Mouse (Mus musculus) liver (tissue): ENCODE measurements around the gene Bclaf1.
A peak's percentile ranks its signal among the peaks of the same experiment; 100 is the strongest.

Experiments
- DNase-seq: peaks from one replicate; pipeline ENCODE4 v3.0.0-alpha.2; 2020; ENCODE audit warnings: mixed read lengths

Gene Bclaf1

GRCm38 (mm10) chr10:20326226-20326625 lies 14.0 kb downstream of the Bclaf1 start:
- DNase-seq, result no peak

- no peak for DNase-seq
Measured at GRCm38 (mm10) chr10:20331262-20331661, 19.0 kb downstream of the Bclaf1 start.

GRCm38 (mm10) chr10:20337872-20338271 lies 25.6 kb downstream of the Bclaf1 start:
- DNase-seq, result no peak

GRCm38 (mm10) chr10:20345736-20346135 lies 33.5 kb downstream of the Bclaf1 start:
- DNase-seq, result no peak

- DNase-seq, result peak; percentile 97
Measured at GRCm38 (mm10) chr10:20347285-20348214, 35.3 kb downstream of the Bclaf1 start, which contains the start of gene Mtfr2. Gene Mtfr2, plus strand, starts transcription at chr10:20347770.

- no peak for DNase-seq
Measured at GRCm38 (mm10) chr10:20348894-20349293, 36.6 kb downstream of the Bclaf1 start.

- DNase-seq, result peak; percentile 10
Measured at GRCm38 (mm10) chr10:20361542-20362449, 49.5 kb downstream of the Bclaf1 start.

GRCm38 (mm10) chr10:20362450-20363118 lies 50.3 kb downstream of the Bclaf1 start:
- no peak for DNase-seq

GRCm38 (mm10) chr10:20372046-20372445 lies 59.8 kb downstream of the Bclaf1 start:
- DNase-seq, result no peak

- DNase-seq, result no peak
Measured at GRCm38 (mm10) chr10:20377621-20378020, 65.4 kb downstream of the Bclaf1 start.

GRCm38 (mm10) chr10:20379071-20379735 lies 66.9 kb downstream of the Bclaf1 start:
- DNase-seq, result no peak

- DNase-seq, result no peak
Measured at GRCm38 (mm10) chr10:20380798-20381197, 68.5 kb downstream of the Bclaf1 start.

GRCm38 (mm10) chr10:20381352-20381751 lies 69.1 kb downstream of the Bclaf1 start:
- no peak for DNase-seq

GRCm38 (mm10) chr10:20382807-20383419 lies 70.6 kb downstream of the Bclaf1 start:
- DNase-seq, result no peak

- DNase-seq, result no peak
Measured at GRCm38 (mm10) chr10:20390568-20390967, 78.3 kb downstream of the Bclaf1 start.
